Mouse (Mus musculus): ENCODE measurements around the gene Tbx2.

Gene Tbx2

GRCm38 (mm10) chr11:85825823-85826222 is 6.5 kb upstream of the Tbx2 start:
- peak; percentile 74 to 81 for DNase-seq

- peak; percentile 59 to 71 for DNase-seq
These were observed 5.0 kb upstream of the Tbx2 start for GRCm38 (mm10) chr11:85827342-85827741.

- no peak for DNase-seq
These were observed 3.4 kb upstream of the Tbx2 start for GRCm38 (mm10) chr11:85828691-85829519.

- DNase-seq, result no peak
These were observed 2.6 kb upstream of the Tbx2 start for GRCm38 (mm10) chr11:85829520-85830440.

GRCm38 (mm10) chr11:85830901-85831341 is 1.4 kb upstream of the Tbx2 start:
- DNase-seq, result no peak

GRCm38 (mm10) chr11:85831656-85832230 is 608 bp upstream of the Tbx2 start:
- DNase-seq, result peak in 1 of 2 experiments; percentile 36

GRCm38 (mm10) chr11:85833081-85833521 is 750 bp downstream of the Tbx2 start:
- no peak for DNase-seq

- no peak for DNase-seq
These were observed 1.5 kb downstream of the Tbx2 start for GRCm38 (mm10) chr11:85833761-85834385.

- no peak for DNase-seq
These were observed 2.1 kb downstream of the Tbx2 start for GRCm38 (mm10) chr11:85834386-85834931.

- no peak for DNase-seq
These were observed 2.8 kb downstream of the Tbx2 start for GRCm38 (mm10) chr11:85835001-85835752.

GRCm38 (mm10) chr11:85835753-85836522 is 3.6 kb downstream of the Tbx2 start:
- DNase-seq, result no peak

- DNase-seq, result no peak
These were observed 4.4 kb downstream of the Tbx2 start for GRCm38 (mm10) chr11:85836523-85837290.

- DNase-seq, result no peak
These were observed 4.9 kb downstream of the Tbx2 start for GRCm38 (mm10) chr11:85837291-85837647.

- DNase-seq, result no peak
These were observed 5.5 kb downstream of the Tbx2 start for GRCm38 (mm10) chr11:85837648-85838423.

GRCm38 (mm10) chr11:85838424-85839257 is 6.3 kb downstream of the Tbx2 start:
- no peak for DNase-seq

GRCm38 (mm10) chr11:85839258-85840030 is 7.1 kb downstream of the Tbx2 start:
- DNase-seq, result no peak

- no peak for DNase-seq
These were observed 7.9 kb downstream of the Tbx2 start for GRCm38 (mm10) chr11:85840031-85840802.

Measured in kidney, adult 8-10 months (tissue).